Mouse (Mus musculus): Measurements from ENCODE around the gene Ryr1.

DNA sequence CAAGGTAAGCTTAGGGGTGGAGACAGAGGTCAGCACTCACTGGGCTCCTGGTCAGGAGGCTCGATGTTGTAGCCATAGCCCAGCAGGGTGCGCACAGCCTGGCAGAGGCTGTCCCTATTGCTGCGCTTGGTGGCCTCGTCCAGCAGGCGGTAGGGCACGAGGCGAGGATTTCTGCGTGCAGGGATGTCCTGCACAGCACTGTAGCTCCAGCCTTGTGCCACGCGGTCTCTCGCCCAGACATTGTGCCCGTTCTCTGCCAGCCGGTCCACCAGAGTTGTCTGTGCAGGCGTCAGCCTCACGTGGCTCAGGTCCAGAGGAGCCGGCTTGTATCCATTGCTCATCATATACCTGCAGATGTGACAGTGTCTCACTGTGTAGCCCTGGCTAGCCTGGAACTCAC is 27.8 kb downstream of the Ryr1 start:
- TF ChIP-seq CTCF (IDR thresholded peaks at IDR 0.05) (no peak), EP300 (IDR thresholded peaks at IDR 0.05) (no peak)

Measured in lung, postnatal 0 days (tissue).